Mouse (Mus musculus) urinary bladder, adult 2 months (tissue): ENCODE measurements around the gene Gng10. TPM values are rescaled to one million over a fixed set of nuclear protein-coding genes. Genes with fewer than 3 reads are reported as not detected.

Source experiments
- DNase-seq: peaks from one replicate; pipeline ENCODE4 v3.0.0; 2022; ENCODE audit warnings: low spot score
- polyA plus RNA-seq: library from polyadenylated mRNA; depleted of rRNA; stranded (reverse); fragments of >200 nt; gene quantifications from 2 replicates; pipeline ENCODE4 v1.2.3, GENCODE M21; 2012; rRNA removed

Gng10 gene
- 46.3 and 49.5 TPM in 2 replicates for polyA plus RNA-seq

DNA sequence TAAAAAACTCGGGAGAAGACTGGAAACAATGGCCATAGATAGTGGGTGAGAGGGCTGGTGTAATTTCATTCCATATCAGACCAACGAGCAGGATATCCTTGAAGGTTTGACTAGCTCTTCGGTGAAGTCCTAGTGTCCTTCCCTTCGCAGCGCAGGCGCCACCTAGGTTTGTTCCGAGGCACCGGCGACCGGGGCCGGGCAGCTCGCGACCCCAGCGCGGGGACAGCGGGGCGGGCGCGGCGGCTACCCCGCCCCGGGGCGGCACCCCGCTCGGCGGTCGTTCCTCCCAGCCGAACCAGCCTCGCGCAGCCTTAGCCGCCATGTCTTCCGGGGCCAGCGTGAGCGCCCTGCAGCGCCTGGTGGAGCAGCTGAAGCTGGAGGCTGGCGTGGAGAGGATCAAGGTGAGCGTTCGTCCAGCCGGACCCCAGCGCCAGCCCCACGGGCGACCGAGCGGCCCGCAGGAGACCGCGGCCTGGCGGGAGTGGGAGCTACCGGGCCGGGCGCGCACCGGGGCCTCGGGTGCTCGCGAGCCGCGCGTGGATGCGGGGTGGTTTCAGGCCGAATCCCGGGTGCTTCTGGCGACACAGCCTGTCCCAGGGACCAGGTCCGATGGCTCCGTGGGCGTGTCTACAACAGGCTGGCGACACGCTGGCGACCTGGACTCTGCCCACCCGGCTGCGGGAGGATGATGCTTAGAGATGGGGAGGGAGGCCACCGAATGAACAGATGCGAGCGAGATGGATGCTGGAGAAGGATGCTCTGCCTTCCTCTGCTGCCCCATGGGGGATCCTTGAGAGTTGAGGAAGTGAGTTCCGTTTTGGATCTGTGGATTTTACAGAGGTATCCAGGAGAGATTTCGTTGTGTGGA lies at the start of gene Gng10:
Gng10 (plus strand) TSS at position 171 of the 868 bp plus-strand sequence.
- DNase-seq = peak; percentile 59

DNA sequence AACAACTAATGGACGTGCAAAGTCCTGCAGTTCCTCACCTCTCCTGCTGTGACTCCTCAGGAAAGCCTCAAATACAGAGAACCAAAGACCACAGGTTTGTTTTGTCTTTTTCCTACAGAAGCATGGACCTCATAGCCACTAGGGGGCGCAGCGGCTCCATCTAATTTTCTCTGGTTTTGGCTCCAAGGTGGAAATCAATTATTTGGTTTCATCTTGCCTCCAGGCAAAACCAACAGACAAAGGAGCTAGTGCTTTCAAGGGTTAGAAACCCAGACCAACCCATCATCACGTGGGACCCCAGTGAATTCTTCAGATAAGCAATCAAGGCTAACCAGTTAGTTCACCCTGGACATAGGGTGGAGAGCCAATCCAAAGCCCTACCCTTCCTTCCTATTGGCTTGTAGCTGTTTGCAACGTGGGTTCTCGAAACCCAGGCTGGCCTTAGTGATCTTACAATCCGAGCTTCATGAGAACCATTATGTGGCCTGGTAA lies 49.7 kb upstream of the Gng10 start:
- DNase-seq = peak; percentile 75

DNA sequence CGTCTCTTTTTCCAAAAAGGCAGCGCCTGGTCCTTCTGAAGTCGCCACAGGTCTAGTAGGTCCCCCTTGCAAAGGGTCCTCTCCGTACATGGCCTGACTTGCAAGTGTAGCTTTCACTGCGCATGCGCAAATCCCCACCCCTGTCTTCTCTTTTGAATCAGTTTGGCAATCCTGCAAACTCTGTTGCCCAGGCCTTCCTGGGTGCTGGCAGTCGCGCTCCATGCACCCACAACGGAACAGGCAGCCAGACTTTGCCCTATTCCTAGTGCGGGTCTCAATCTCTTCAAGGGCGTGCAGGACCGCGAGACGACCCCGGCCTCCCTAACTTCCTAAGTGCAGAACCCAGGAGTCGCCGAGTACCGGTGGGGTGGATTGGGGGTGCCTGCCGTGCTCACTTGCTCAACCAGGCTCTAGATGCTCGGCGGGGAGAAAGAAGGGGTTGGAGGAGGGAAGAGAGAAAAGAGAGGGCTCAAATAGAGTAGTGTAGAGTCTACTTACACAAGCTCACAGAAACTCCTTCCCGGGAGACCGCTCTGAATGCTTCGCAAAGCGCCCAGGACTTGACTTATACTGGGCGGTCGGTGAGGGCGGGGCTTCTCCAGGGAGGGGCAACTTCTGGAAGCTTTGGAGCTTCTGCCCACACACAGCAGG lies 48.2 kb upstream of the Gng10 start, which contains the start of gene Ptgr1:
Ptgr1 (minus strand) TSS at position 580 of the 651 bp plus-strand sequence.
- DNase-seq = peak; percentile 65

DNA sequence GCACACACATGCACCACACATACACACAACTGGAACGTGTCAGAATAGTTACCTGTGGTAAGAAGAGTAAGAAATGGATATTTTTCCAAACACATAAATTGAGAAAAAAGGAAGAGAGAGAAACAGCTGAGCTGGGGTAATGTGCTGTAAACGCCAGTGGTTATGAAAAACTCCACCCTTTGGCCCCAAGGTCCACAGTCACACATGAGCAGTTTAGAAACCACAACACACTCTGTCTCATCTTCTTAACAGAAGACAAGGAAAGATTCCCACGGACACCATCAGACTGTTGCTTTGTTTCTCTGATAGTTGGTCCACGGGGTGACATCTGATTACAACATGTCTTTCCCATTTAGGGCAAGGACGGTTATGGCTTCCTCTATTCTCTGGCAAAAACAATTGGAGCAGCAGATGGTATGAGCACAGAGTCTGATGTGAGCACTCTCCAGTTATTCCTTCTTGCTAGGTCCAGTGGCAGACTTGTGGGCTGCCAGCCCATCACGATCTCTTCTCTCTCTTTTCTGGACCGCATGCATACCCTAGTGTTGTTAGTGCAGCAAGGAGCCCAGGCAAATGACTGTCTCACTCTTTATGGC lies 45.5 kb upstream of the Gng10 start:
- no peak for DNase-seq

DNA sequence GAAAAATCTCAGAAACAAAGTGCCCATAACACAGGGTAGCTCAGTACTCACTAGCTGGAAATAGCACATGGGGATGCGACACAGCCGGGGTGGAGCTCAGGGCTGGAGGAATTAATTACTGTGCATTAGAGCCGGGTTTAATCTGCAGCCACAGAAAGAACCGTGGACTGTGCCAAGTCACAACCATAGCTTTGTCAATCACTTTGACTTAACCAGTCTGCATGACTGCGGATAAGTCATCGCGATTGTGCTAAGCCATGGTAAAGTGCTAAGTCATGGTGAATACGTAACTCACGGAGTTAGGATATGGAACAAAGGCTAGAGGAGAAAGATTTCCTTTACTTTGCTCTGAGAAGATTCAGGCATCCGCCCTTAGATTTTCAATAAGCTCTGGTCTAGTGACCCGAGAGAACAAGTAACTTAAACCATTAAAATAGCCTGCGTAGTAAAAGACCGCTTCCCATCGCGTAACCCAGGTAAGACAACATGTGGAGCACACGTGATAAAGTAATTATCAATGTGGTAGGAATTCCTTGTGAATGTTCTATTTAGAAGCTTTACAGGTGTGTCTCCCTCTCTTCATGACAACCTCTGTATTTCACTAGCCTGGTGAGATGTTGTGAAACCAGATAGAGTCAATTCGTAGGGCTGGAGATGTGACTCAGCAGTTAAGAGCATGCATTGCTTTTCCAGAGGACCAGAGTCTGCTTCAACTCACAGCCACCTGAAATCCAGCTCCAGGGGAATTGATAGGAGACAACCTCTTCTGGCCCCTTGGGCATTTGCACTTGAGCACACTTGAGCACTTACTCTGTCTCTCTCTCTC lies 44.1 kb upstream of the Gng10 start:
- DNase-seq = no peak

DNA sequence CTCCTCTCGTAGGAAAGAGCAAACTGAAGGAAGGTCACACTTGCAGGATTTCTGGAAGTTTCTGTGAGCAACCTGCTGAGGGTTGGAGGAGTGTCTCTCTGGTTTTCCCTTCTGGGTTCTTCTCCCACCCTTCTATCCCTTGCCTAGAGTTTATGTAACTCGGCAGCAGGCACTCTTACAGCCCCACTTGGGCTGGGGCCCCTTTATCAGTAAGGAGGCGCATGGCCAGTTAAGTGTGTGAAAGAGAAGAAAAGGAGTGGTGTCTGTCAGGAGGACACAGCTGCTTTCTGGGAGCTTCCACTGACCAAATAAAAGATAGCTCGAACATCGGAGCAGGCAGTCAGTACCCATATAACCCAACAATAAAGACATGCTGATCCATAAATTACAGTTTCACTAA lies 42.7 kb upstream of the Gng10 start:
- DNase-seq = no peak

DNA sequence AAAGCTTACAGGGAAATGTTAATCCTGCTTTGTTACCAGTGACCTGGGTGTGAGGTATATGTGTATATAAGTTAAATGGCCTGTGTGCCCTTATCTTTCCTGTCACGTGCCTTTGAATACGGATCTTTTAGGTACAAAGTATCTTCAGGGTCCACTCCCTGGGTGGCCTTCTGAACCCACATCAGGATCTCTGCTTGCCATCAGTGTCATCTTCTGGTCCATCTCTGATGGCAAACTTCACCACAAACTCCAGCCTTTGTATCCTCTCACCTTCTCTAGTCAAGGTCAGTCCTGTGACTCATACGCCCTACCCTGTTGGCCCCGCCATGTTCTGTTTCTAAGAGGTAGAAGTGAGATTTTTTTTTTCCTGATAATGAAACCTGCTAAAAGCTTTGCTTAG lies 40.1 kb upstream of the Gng10 start, which contains the start of gene Dnajc25:
Dnajc25 (plus strand) TSS at position 301 of the 400 bp plus-strand sequence.
- no peak for DNase-seq

DNA sequence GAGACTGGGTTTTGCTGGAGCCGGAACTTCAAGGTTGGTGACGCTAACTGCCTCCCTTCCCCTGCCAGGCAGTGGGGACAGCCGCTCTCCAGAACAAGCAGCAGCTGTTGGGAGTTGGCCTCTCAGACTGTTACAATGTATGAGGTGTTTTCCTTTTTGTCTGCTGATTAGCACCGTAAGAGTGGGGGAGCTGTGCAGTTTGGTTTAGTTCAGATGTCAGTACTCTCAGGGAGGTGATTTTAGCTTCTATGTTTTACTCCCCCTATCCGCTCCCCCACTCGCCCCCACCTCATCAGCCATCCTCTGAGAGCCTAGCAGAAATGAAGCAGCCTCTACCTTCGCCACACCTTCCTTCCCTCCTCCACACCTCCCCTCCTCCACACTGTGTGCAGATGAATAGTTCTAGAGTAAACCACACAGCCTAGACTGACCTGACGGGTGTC lies 39.6 kb upstream of the Gng10 start:
- no peak for DNase-seq

DNA sequence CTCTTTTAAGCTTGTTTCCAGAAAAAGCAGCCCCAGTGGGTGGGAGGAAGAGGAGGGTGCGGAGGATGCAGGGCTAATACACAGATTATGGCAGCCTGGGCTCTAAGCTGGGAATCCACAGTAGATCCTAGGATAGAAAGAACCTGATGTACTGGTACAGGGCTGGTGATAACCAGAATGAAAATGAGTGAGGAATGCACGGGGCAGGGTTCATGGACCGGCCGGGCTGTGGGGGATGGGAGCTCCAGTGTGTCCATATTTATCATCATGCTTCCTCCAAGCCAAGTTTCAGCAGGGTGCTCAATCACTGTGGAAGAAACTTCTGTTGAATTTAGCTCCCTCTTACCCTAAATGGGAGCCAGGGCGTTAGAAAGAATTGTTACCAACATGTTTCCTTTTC lies 37.8 kb upstream of the Gng10 start:
- DNase-seq = no peak

DNA sequence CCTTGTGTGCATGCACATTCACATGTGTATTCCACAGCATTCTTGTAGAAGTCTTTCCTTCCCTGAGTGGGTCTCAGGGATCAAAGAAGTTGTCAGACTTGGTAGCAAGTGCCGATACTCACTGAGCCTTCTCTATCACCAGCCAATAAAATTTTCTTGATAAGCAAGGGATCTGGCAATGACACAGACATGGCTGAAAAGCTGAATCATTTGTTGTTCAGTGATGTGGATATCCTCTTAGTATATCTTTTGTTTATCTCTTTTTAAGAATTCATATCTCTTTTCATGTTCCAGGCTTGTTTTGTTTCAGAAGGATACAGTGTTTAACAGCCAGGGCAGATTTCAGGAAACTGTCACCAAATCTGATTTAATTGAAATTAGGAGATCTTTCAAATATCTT lies 36.2 kb upstream of the Gng10 start:
- DNase-seq = no peak

DNA sequence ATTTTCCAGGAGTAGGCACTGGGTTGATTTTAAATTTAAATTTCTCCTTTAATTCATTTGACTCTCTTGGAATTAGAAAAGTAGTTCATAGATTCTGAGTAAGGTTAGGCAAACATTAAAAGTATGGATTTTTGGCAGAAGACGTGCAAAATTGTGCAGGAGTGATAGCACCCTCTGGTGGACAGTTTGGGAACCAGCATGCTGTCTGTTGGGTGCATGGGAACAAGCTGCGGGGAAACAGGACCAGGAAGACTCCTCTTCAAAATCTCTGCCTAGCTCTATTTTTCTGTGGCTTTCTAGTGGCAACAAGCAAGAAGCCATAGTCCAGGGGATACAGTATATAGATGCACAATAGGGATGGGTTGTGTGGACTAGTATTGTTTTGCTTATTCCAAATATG lies 35.2 kb upstream of the Gng10 start:
- no peak for DNase-seq

DNA sequence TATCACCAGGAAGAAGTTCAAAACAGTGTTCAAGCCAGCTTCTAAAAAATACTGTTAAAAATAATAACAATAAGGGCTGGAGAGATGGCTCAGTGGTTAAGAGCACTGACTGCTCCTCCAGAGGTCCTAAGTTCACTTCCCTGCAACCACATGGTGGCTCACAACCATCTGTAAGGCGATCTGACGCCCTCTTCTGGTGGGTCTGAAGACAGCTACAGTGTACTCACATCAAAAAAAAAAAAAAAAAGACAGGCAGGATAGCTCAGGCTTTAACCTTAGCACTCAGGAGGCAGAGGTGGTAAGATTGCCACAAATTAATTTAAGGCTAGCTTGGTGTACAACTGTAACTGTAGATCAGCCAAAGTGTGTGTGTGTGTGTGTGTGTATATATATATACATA lies 34.3 kb upstream of the Gng10 start:
- DNase-seq = no peak

DNA sequence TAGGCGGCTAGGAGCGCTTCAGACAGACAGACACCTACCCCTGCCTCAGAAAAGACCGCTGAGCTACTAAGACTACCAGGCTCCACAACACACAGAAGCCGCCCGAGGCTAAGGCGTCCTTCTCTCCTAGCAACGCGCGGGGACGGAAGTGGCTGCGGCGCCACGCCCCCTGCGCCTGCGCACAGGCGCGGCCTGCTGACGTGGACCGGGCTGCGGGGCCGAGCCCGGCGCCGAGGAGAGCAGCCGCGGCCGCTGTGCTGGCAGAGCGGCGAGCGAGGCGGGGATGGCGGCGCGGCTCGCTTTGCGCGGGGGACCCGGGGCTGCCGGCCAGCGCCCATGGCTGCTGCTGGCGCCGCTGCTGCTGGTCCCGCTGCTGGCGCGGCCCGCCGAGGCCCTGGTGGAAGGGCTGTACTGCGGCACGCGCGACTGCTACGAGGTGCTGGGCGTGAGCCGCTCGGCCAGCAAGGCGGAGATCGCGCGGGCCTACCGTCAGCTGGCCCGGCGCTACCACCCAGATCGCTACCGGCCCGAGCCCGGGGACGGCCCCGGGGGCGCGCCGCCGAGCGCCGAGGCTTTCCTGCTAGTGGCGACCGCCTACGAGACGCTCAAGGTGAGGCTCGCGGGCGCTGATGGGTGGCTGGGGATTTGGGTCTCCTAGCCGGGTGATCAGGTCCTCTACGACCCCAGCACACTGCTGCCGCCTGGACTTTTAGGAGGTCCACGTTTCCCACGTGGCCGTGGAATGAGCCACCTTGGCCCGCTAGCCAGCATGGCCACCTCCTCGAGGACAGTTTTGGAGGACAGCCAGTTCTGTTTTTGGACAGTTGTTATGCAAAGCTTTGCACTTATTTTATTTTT lies 31.7 kb upstream of the Gng10 start, which contains the start of gene Gm20503:
Gm20503 (plus strand) TSS at position 263 of the 858 bp plus-strand sequence.
- peak; percentile 85 for DNase-seq

DNA sequence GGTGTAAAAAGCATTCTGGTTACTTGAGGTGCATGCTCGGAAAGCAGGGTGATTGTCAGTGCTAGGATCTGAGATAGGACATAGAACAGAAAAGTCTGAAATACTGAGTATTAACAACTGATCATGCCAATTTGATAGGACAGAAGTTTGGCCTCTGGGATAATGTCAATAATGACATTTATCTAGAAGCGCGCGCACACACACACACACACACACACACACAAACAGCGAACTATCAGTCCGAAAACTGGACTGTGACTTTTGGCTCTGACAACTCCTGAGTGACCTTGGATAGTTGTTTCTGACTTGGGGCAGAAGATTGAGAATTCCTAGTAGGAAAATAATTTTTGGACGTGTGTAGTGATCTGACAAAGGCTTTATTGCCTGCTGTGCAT lies 31.1 kb upstream of the Gng10 start:
- DNase-seq = no peak

DNA sequence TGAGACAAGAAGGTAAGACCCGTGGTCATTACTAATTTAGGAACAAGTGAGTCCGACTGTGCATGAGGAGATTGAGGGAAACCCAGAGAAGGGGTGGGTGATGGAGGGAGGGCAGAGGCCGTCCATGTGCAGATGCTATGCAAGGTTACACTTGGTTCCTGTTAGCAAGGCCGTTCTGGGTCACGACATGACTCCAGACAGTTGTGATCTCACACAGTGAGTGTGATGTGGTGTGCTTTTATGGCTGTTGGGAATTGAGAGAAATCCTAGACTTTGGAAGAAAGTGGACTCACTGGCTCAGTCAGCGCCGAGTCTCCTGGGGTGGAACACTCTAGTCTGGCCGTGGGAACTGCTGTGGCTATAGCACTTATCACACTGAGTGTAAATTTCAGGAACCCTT lies 28.7 kb upstream of the Gng10 start:
- DNase-seq = no peak

DNA sequence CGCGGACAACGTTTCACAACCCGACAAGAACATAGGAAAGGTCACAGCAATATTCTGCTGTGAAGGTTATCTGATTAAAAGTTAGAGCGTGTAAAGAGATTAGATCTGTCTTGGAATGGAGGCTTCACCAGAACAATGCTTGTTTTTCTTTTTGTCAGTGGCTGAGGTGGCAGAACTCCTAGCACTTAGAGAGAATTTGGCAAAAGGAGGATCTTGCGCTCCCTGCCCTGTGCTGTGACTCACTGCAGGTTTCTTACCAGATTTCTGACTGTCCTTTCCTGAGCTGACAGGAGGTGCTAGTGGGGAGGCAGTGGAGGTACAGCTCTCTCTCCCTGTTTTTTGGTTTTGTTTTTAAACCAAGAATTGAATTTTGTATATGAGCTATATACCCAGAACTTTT lies 27.9 kb upstream of the Gng10 start:
- DNase-seq = no peak

DNA sequence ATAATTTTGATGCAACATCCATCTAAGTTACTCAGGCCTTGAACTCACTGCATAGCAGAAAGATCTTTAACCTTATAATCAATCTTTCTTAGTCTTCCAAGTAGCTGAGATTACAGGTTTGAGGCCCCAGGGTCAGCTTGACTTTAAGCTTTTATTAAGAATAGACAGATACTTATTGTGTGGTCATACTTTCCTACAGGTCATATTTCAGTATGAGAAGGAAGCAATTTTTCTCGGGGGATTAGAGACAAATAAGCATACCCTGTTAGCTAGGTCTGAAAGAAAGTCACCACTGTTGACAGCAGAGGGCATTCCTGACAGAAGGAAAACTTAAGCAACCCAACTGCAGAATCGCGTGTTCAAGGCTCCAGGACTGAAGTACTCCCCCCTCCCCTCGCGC lies 26.9 kb upstream of the Gng10 start:
- DNase-seq = no peak

DNA sequence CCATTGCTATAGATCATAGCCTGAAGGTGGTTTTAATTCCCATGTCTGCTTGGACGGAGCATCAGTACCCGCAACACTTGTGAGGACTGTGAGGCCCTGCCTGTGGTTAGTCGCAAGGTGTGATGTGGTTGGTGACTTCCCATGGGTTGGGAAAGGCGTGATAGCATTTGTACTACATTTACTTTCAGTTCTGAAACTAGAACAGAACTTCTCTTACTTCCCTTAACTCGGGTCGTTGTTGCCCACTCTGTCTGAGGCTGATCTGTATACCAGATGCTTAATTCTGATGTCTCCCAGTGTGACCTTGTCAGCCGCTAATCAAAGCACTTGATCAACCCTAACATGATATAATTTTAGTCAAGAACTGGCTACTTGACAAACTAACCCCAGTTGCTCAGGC lies 25.7 kb upstream of the Gng10 start:
- no peak for DNase-seq

DNA sequence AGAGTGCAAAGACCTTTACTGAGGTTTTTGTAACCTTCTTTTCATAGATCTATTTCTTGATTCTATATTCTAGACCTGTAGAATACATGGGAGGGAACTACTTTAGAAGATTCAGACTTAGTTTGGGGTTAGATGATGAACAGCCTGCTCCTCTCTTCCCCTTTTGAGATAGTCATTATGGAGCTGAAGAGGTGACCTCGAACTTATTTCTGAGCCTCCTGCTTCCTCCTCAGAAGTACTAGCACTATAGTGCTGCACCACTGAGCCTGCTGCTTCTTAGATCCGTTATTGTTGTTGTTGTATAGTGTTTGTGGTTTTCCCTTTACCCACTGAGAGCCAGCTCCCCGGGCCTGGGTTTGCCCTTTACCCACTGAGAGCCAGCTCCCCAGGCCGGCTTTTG lies 25.2 kb upstream of the Gng10 start:
- DNase-seq = no peak

DNA sequence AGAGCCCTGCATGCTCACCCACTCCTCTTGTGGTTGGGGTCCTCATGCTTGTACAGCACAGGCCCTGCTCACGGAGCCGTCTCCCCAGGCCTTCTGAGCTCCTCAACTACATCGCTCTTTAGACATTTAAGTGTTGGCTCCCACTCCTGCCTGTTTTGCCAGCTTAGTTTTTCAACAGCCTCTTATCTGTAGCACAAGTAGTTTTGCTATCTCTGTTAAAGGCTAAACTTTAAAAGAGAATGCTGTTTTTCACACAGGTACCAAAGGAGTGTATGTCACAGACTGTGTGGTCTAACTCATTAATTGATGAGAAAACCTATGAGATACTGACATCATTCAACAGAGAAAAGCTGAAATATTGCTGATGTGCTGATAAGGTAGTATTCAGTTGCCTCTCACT lies 23.4 kb upstream of the Gng10 start:
- DNase-seq = no peak

DNA sequence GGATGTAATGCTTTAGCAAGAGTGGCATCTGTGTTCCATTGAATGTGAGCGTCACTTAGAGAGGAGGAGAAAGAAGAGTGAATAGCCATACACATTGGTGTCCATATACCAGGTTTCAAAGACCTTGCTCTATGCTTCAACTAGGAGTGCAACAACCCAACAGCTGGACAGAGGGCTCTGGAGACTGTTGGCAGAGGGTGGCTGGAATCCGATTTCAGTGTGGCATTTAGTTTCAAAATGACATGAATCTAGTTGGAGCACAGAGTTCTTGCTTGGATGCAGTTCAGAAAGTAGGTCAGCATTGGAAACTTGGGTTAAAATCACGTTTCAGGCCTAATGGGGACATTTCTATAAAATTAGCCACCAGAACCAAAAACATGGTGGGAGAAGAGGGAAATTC lies 19.7 kb upstream of the Gng10 start:
- DNase-seq = no peak
